15 mouse cellular contexts compared by ENCODE assay signal in the genomic region with DNA sequence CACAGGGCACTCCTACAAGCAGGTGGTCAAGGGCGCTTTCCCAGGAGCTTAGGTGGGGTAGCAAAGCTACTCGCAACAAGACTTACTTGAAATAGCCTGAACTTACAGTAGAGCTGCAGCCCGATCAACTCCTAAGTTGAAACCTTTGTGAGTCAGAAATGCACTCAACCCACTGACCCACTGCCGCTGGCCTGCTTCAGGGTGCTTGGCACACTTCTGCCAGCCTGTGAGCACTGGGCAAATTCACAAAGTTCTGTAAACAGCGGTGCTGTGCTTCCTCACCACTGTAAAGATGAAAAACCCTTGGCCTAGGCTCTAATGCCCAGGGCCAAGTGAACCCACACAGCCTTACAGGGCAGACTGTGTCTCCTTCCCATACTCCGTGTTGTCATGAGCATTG.
"Had no signal": no experiment of that assay in that cellular context is flagged by ENCODE, and none has a peak within 500 bp of the region (broad histone marks: within the 10 kb centered on the region; RNA-seq: fewer than 3 reads in every experiment).

No protein-coding gene starts in this region.

- H3K4me1 ChIP-seq: neural tube, embryonic 15.5 days had no signal

- H3K27ac ChIP-seq: neural tube, embryonic 15.5 days; stomach, embryonic 15.5 days; stomach, postnatal 0 days had no signal

- H3K36me3 ChIP-seq: neural tube, embryonic 15.5 days; stomach, embryonic 15.5 days had no signal

- H3K9ac ChIP-seq: neural tube, embryonic 15.5 days; stomach, embryonic 15.5 days had no signal

- H3K4me2 ChIP-seq: neural tube, embryonic 15.5 days; stomach, embryonic 15.5 days had no signal

- H3K27me3 ChIP-seq: neural tube, embryonic 15.5 days; stomach, embryonic 15.5 days had no signal

- DNase-seq: retina, postnatal 1 day; right cerebral cortex, adult 18-20 months; right cerebral cortex, postnatal 14 days; right cerebral cortex, postnatal 25 days; right cerebral cortex, postnatal 4 days; spleen, adult 18-20 months; thymus, adult 18-20 months; thymus, adult 2 months; thymus, postnatal 14 days; thymus, postnatal 25 days; thymus, postnatal 36 days; thymus, postnatal 4 days had no signal

- H3K4me3 ChIP-seq: neural tube, embryonic 15.5 days; stomach, embryonic 15.5 days had no signal

- H3K9me3 ChIP-seq: neural tube, embryonic 15.5 days; stomach, embryonic 15.5 days had no signal
